Mouse (Mus musculus) megakaryocyte-erythroid progenitor cell, adult 5-6 weeks (primary cell): ENCODE data around the gene Olfr1353. TPM values are rescaled to one million over a fixed set of nuclear protein-coding genes. Genes with fewer than 3 reads are reported as not detected.
"Not testable (repeated sequence)": the region's sequence is repeated elsewhere in the genome, so short reads cannot be mapped to it uniquely, and the experiment has no call there.

Source experiments
- ATAC-seq: replicated peaks from 2 replicates; pipeline ENCODE4 v1.8.0; 2016; ENCODE audit warnings: mild to moderate bottlenecking, inconsistent platforms; ENCODE audit not compliant: severe bottlenecking, poor library complexity, low FRiP score, low TSS enrichment
- total RNA-seq, 2 experiments: library from RNA; stranded (forward) in 1 of 2; stranded (reverse) in 1 of 2; fragments of 200-1000, 215-1000 nt in 1 of 2; fragments of >200 nt in 1 of 2; fragmentation: Nextera tagmentation in 1 of 2; gene quantifications; 2 replicates each; pipeline ENCODE4 v1.2.3; 2014 to 2017

Gene Olfr1353
- total RNA-seq (2014; fragmentation: Nextera tagmentation), result not detected in 2 replicates
- total RNA-seq (2017), result not detected in 2 replicates

DNA sequence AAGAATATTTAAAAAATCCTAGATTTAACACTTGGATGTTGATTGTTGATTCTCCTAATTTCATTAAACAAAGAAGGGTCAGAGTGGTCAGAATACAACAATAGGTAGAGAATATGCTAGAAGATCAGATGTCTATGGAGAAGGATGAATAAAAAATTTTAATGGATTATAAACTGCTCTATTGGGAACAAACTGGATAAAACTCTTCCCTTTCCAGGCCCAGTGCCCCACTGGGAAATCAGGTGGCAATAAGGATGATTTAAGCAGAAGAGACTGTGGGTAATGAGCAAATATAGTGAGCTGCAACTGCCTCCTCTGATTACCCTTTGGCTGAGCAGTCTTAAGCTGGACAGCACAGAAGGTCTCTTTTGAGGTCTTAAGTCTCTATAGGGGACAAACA lies at the start of gene Olfr1353:
Olfr1353 (plus strand) TSS at position 301 of the 400 bp plus-strand sequence.
- not testable (repeated sequence) for ATAC-seq

DNA sequence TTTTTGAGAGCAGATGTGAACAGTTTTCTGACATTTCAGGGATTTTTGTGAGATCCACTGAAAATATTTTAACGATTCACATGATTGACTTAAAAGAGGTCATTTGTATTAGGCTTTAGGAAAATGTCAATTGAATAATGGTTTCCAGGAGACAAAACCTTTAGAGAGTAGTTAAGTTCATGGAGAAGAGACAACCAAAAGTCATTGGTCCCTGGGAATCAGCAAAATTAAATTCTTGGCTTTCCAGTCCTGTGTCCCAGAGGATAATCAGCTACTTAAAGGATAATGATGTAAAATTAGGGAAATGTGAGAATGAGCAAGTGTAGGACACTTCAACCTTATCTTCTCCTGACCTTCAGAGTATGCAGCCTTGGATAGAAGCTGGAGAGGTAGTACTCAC lies 12.8 kb upstream of the Olfr1353 start, which contains the start of gene Olfr8:
Olfr8 (plus strand) TSS at position 301 of the 400 bp plus-strand sequence.
- ATAC-seq, result not testable (repeated sequence)

DNA sequence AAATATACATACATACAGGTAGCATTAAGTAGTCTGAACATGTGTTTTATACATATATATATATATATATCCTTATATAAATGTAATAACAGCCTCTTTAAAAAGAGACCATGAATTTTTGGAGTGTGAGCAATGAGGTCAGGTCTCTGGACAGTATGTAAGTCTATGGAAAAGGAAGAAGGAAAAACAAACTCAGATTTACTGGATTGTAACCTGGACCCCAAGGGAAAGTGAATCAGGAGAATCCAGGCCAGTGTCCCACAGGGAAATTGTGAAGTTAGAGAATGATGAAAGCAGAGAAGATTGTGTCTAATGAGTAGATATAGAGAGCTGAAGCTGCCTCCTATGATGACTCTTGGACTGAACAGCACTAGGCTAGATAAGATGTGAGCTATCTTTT lies 17.6 kb downstream of the Olfr1353 start, which contains the start of gene Olfr1352:
Olfr1352 (plus strand) TSS at position 301 of the 400 bp plus-strand sequence.
- ATAC-seq, result no peak

DNA sequence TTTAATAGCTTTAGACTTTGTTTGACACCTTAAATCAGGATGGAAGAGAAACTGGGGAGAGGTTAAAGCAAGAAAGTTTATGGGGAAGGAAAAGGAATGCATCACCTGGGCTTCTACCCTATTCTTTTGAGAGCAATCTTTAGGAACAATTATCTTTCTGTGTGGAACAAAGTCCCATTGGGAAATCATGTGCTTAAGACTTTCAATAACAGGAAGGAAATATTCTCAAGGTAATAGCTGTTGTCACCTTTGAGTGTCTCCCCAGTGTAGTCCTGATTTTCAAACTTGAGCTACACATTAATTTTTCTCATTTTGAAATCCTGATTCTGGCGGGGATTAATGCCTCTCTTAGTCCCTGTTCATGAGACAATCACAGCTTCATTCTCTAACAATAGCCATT lies 49.1 kb downstream of the Olfr1353 start, which contains the start of gene Olfr1351:
Olfr1351 (plus strand) TSS at position 301 of the 400 bp plus-strand sequence.
- ATAC-seq, result no peak

Other genes starting within 250 kb of the Olfr1353 start
- not detected in 2 replicates for gene Casp14, start 245.0 kb upstream of the Olfr1353 start, total RNA-seq (2014; fragmentation: Nextera tagmentation)
- not detected in 2 replicates for gene Casp14, start 245.0 kb upstream of the Olfr1353 start, total RNA-seq (2017)
- gene Ccdc105, start 210.2 kb upstream of the Olfr1353 start, total RNA-seq (2014; fragmentation: Nextera tagmentation), result not detected in 2 replicates
- not detected in 2 replicates for gene Ccdc105, start 210.2 kb upstream of the Olfr1353 start, total RNA-seq (2017)
- gene Slc1a6, start 182.8 kb upstream of the Olfr1353 start, total RNA-seq (2014; fragmentation: Nextera tagmentation), result not detected in 2 replicates
- not detected in 2 replicates for gene Slc1a6, start 182.8 kb upstream of the Olfr1353 start, total RNA-seq (2017)
- gene Olfr1356, start 111.1 kb upstream of the Olfr1353 start, total RNA-seq (2014; fragmentation: Nextera tagmentation), result not detected in 2 replicates
- not detected in 2 replicates for gene Olfr1356, start 111.1 kb upstream of the Olfr1353 start, total RNA-seq (2017)
- not detected in 2 replicates for gene Olfr1355, start 87.8 kb upstream of the Olfr1353 start, total RNA-seq (2014; fragmentation: Nextera tagmentation)
- gene Olfr1355, start 87.8 kb upstream of the Olfr1353 start, total RNA-seq (2017), result not detected in 2 replicates
- not detected in 2 replicates for gene Olfr1354, start 50.1 kb upstream of the Olfr1353 start, total RNA-seq (2014; fragmentation: Nextera tagmentation)
- gene Olfr1354, start 50.1 kb upstream of the Olfr1353 start, total RNA-seq (2017), result not detected in 2 replicates
- gene Olfr8, start 12.7 kb upstream of the Olfr1353 start, total RNA-seq (2014; fragmentation: Nextera tagmentation), result not detected in 2 replicates
- gene Olfr8, start 12.7 kb upstream of the Olfr1353 start, total RNA-seq (2017), result not detected in 2 replicates
- gene Olfr1352, start 17.7 kb downstream of the Olfr1353 start, total RNA-seq (2014; fragmentation: Nextera tagmentation), result not detected in 2 replicates
- not detected in 2 replicates for gene Olfr1352, start 17.7 kb downstream of the Olfr1353 start, total RNA-seq (2017)
- gene Olfr1351, start 49.2 kb downstream of the Olfr1353 start, total RNA-seq (2014; fragmentation: Nextera tagmentation), result not detected in 2 replicates
- not detected in 2 replicates for gene Olfr1351, start 49.2 kb downstream of the Olfr1353 start, total RNA-seq (2017)
- gene Olfr57, start 65.4 kb downstream of the Olfr1353 start, total RNA-seq (2014; fragmentation: Nextera tagmentation), result not detected in 2 replicates
- not detected in 2 replicates for gene Olfr57, start 65.4 kb downstream of the Olfr1353 start, total RNA-seq (2017)
- gene 2610008E11Rik, start 134.3 kb downstream of the Olfr1353 start, total RNA-seq (2014; fragmentation: Nextera tagmentation), result 9.5 and 10.5 TPM in 2 replicates
- 8.5 and 18.0 TPM in 2 replicates for gene 2610008E11Rik, start 134.3 kb downstream of the Olfr1353 start, total RNA-seq (2017)
- gene Vmn2r80, start 185.5 kb downstream of the Olfr1353 start, total RNA-seq (2014; fragmentation: Nextera tagmentation), result not detected in 2 replicates
- not detected in 2 replicates for gene Vmn2r80, start 185.5 kb downstream of the Olfr1353 start, total RNA-seq (2017)